Mouse (Mus musculus) erythroblast, embryonic 14.5 days (primary cell): ENCODE measurements around the gene Kcnn1.

Experiments used
- GATA1 ChIP-seq: IDR thresholded peaks from 2 replicates; pipeline ENCODE4 v1.6.1; 2012; ENCODE audit warnings: low read length, inconsistent platforms, mixed read lengths
- TAL1 ChIP-seq: IDR thresholded peaks from 3 replicates; pipeline ENCODE4 v1.6.1; 2012; ENCODE audit warnings: low read length, inconsistent platforms, mixed read lengths

GRCm38 (mm10) chr8:70849333-70849990 lies 13.6 kb downstream of the Kcnn1 start:
- TF ChIP-seq GATA1 (no peak), TAL1 (no peak)
